Mouse (Mus musculus) heart, embryonic 12.5 days (tissue): Measurements from ENCODE around the gene Vmn1r85. TPM values are rescaled to one million over a fixed set of nuclear protein-coding genes. Genes with fewer than 3 reads are reported as not detected.

Experiments
- ATAC-seq: fragments of 200-750 bp; cut with Nextera tagmentation; 2 replicates; pipeline ENCODE4 v1.8.0; 2017; ENCODE audit warnings: moderate TSS enrichment, moderate library complexity; ENCODE audit not compliant: insufficient number of reproducible peaks, low FRiP score
- H3K27ac ChIP-seq: fragments of 300-500 bp; sonication (generic); 2 replicates; pipeline ENCODE4 v1.5.1; 2016; ENCODE audit warnings: mild to moderate bottlenecking, moderate library complexity; ENCODE audit not compliant: poor library complexity, severe bottlenecking
- H3K27me3 ChIP-seq: fragments of 300-500 bp; sonication (generic); replicated peaks from 2 replicates; pipeline ENCODE4 v1.6.1; 2016; ENCODE audit warnings: mild to moderate bottlenecking, moderate library complexity
- H3K36me3 ChIP-seq: fragments of 300-500 bp; sonication (generic); 2 replicates; pipeline ENCODE4 v1.6.1; 2016; ENCODE audit warnings: mild to moderate bottlenecking, moderate library complexity
- H3K4me1 ChIP-seq: fragments of 300-500 bp; sonication (generic); replicated peaks from 2 replicates; pipeline ENCODE4 v1.6.1; 2016; ENCODE audit warnings: mild to moderate bottlenecking
- H3K4me2 ChIP-seq: fragments of 300-500 bp; sonication (generic); 2 replicates; pipeline ENCODE4 v1.6.1; 2016; ENCODE audit warnings: mild to moderate bottlenecking, moderate library complexity
- H3K4me3 ChIP-seq: fragments of 300-500 bp; sonication (generic); 2 replicates; pipeline ENCODE4 v1.5.1; 2016; ENCODE audit warnings: mild to moderate bottlenecking
- H3K9ac ChIP-seq: fragments of 300-500 bp; sonication (generic); 2 replicates; pipeline ENCODE4 v1.6.1; 2016; ENCODE audit warnings: mild to moderate bottlenecking, moderate library complexity
- H3K9me3 ChIP-seq: fragments of 300-500 bp; sonication (generic); replicated peaks from 2 replicates; pipeline ENCODE4 v1.6.1; 2016; ENCODE audit warnings: mild to moderate bottlenecking, moderate library complexity
- WGBS: fragments of 180-500 bp; shearing (Covaris S2); methylation state at CpG from one replicate; pipeline ENCODE4 v1.1.7; 2016; 5-methylcytosine and 5-hydroxymethylcytosine counted together
- polyA plus RNA-seq: library from polyadenylated mRNA; unstranded; fragments of >200 nt; fragmentation: Nextera tagmentation; extraction: Ambion mirVana; gene quantifications from 2 replicates; pipeline ENCODE4 v1.2.1, GENCODE M21; 2016

Vmn1r85 gene
- polyA plus RNA-seq, 1 experiment from 2014 or later, result not detected

- peak; percentile 94 for ATAC-seq
- Histone ChIP-seq H3K27ac (peak within 1 kb of the TSS; percentile 99), H3K36me3 (peaks cover 21% of the 10 kb centered on the region), H3K4me2 (peak within 1 kb of the TSS; percentile 91), H3K9ac (peak within 1 kb of the TSS; percentile 97), H3K27me3 (peaks cover 19% of the 10 kb centered on the region), H3K4me1 (peaks cover 38% of the 10 kb centered on the region), H3K9me3 (peaks cover 5% of the 10 kb centered on the region; the same call in 1 of the 2 replicates), H3K4me3 (peak within 1 kb of the TSS; percentile 85)
- WGBS, result under 1% methylated on average over 61 of the region's 65 CpGs
Observed at GRCm38 (mm10) chr7:13037901-13038555, 56.9 kb downstream of the Vmn1r85 start, which contains the start of gene Ube2m. TSS of gene Ube2m (minus strand) at chr7:13038275.

DNA sequence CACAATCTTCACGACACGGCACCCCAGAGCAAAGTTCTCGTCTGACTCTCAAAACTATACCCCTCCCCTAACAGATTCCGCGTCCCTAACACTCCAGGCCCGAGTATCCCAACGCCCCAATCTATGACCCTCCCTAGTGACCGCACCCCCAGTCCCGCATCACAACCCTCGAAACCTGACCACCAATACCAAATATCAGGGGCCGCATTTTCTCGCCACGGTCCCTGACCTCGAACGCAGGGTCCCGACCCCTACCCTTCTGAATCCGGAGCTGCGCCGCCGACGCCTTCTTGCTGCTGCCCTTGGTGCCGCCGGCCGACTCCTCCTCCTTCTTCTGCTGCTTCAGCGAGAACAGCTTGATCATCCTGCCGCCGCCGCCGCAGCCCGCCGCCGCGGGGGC is 57.6 kb downstream of the Vmn1r85 start:
- H3K27ac ChIP-seq, result peak overlapping the region; percentile 99
- H3K9ac ChIP-seq, result peak overlapping the region; percentile 97
- H3K36me3 ChIP-seq, result peaks cover 28% of the 10 kb centered on the region
- H3K4me2 ChIP-seq, result peak overlapping the region; percentile 91
- peaks cover 12% of the 10 kb centered on the region for H3K27me3 ChIP-seq
- under 1% methylated on average over 31 of the region's 33 CpGs for WGBS
- H3K4me1 ChIP-seq, result peaks cover 42% of the 10 kb centered on the region
- peak; percentile 12; the same call in 1 of the 2 replicates for ATAC-seq
- no peaks in the 10 kb centered on the region for H3K9me3 ChIP-seq
- peak overlapping the region; percentile 85 for H3K4me3 ChIP-seq

DNA sequence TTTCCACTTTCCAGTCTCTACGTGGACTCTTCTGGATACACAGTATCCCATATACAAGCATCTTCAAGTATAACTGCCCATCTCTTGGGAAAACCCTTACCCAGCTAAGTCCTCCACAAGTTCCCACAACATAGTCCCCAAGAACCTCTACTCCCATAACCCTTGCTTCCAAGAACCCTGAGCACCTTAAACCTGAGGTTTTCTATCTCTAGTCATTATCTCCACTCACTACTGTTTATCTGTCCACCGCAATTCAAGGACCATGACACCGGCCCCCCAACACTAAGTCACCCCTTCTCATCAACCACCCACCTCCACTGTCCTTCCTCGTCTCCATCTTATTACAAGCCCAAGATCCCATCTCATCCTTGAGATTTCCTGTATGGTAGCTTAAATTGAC is 58.2 kb downstream of the Vmn1r85 start:
- Histone ChIP-seq H3K27me3 (peaks cover 7% of the 10 kb centered on the region), H3K4me3 (peak overlapping the region; percentile 85), H3K4me2 (peak overlapping the region; percentile 91), H3K9ac (peak overlapping the region; percentile 97), H3K27ac (peak overlapping the region; percentile 99), H3K4me1 (peaks cover 42% of the 10 kb centered on the region), H3K9me3 (no peaks in the 10 kb centered on the region), H3K36me3 (peaks cover 34% of the 10 kb centered on the region)
- 29% methylated on average over 4 of the region's 4 CpGs for WGBS
- ATAC-seq, result no peak

DNA sequence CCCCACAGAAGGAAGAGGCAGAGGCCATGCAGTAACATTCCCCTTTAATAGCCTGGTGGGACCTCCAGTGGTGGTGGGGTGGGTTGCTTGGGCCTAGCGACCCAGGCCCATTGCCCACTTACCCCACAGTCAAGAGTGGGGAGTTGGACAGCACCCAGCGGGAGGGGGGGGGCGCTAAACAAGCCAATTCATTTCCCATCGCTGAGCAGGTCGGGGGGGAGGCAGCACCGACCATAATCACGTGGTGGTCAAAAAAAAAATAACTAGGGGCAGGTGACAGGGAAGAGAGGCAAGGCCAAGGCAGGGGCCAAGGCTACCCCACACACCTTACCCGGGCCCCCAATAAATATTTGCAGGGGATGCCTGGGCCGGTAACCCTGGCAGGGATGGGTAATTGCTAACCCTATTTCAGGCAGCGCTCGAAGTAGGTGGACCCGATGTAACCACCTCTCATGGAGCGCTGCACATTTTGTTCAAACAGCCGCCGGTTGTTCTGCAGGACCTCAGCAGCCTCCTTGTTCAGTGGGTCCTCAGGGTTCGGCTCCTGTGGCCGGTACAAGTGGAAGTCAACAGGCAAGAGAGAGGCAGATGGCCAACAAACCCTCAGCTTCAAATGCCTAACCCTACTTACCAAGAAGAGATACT is 59.6 kb downstream of the Vmn1r85 start:
- WGBS, result 89% methylated on average over 17 of the region's 17 CpGs
- Histone ChIP-seq H3K36me3 (peaks cover 47% of the 10 kb centered on the region), H3K9me3 (no peaks in the 10 kb centered on the region), H3K4me3 (peak overlapping the region; percentile 65), H3K4me2 (peak overlapping the region; percentile 91), H3K27ac (peak overlapping the region; percentile 85), H3K9ac (0 out of 2 replicates have a peak overlapping the region, but pooled peaks have one; percentile 84), H3K4me1 (peaks cover 42% of the 10 kb centered on the region), H3K27me3 (no peaks in the 10 kb centered on the region)
- no peak for ATAC-seq

GRCm38 (mm10) chr7:13034148-13034977 is 60.6 kb downstream of the Vmn1r85 start, which contains the start of gene Chmp2a:
TSS of gene Chmp2a (minus strand) at chr7:13034807.
- ATAC-seq, result peak; percentile 81
- Histone ChIP-seq H3K9ac (peak within 1 kb of the TSS; percentile 84), H3K4me2 (peak within 1 kb of the TSS; percentile 91), H3K4me1 (peaks cover 41% of the 10 kb centered on the region), H3K27me3 (no peaks in the 10 kb centered on the region), H3K9me3 (no peaks in the 10 kb centered on the region), H3K36me3 (peaks cover 57% of the 10 kb centered on the region), H3K4me3 (peak within 1 kb of the TSS; percentile 65), H3K27ac (peak within 1 kb of the TSS; percentile 85)
- under 1% methylated on average over 45 of the region's 45 CpGs for WGBS

GRCm38 (mm10) chr7:13033451-13034147 is 61.4 kb downstream of the Vmn1r85 start:
- H3K27me3 ChIP-seq, result no peaks in the 10 kb centered on the region
- ATAC-seq, result no peak
- H3K4me2 ChIP-seq, result peak overlapping the region; percentile 85
- H3K36me3 ChIP-seq, result peaks cover 65% of the 10 kb centered on the region
- peaks cover 33% of the 10 kb centered on the region for H3K4me1 ChIP-seq
- 43% methylated on average over 13 of the region's 13 CpGs for WGBS
- H3K27ac ChIP-seq, result peak overlapping the region; percentile 85
- peak overlapping the region; percentile 65 for H3K4me3 ChIP-seq
- H3K9ac ChIP-seq, result peak overlapping the region; percentile 84
- H3K9me3 ChIP-seq, result no peaks in the 10 kb centered on the region

Other genes with a start within 250 kb of the Vmn1r85 start
- gene Zfp128, start 214.0 kb downstream of the Vmn1r85 start, polyA plus RNA-seq, result 3.0 and 3.2 TPM in 2 replicates
- gene Zscan22, start 197.4 kb downstream of the Vmn1r85 start, polyA plus RNA-seq, result 10.9 and 11.3 TPM in 2 replicates
- gene Rps5, start 172.9 kb downstream of the Vmn1r85 start, polyA plus RNA-seq, result 456 and 474 TPM in 2 replicates
- gene Rnf225, start 167.8 kb downstream of the Vmn1r85 start, polyA plus RNA-seq, result 0.95 and 1.1 TPM in 2 replicates
- gene Zfp324, start 129.3 kb downstream of the Vmn1r85 start, polyA plus RNA-seq, result 7.8 and 8.0 TPM in 2 replicates
- 6.4 and 7.2 TPM in 2 replicates for gene Zfp446, start 117.3 kb downstream of the Vmn1r85 start, polyA plus RNA-seq
- 0.22 TPM in 1 of 2 replicates, not detected in the other for gene Slc27a5, start 97.0 kb downstream of the Vmn1r85 start, polyA plus RNA-seq
- gene Trim28, start 96.1 kb downstream of the Vmn1r85 start, polyA plus RNA-seq, result 221 and 228 TPM in 2 replicates
- gene Zbtb45, start 85.1 kb downstream of the Vmn1r85 start, polyA plus RNA-seq, result 16.2 and 18.7 TPM in 2 replicates
- gene Chmp2a, start 60.4 kb downstream of the Vmn1r85 start, polyA plus RNA-seq, result 127 and 131 TPM in 2 replicates
- gene Ube2m, start 56.9 kb downstream of the Vmn1r85 start, polyA plus RNA-seq, result 160 and 170 TPM in 2 replicates
- gene Mzf1, start 40.4 kb downstream of the Vmn1r85 start, polyA plus RNA-seq, result 2.0 and 2.3 TPM in 2 replicates
- gene Vmn1r86, start 24.7 kb upstream of the Vmn1r85 start, polyA plus RNA-seq, result not detected in 2 replicates
- not detected in 2 replicates for gene Vmn1r87, start 45.0 kb upstream of the Vmn1r85 start, polyA plus RNA-seq
- not detected in 2 replicates for gene Vmn1r88, start 64.4 kb upstream of the Vmn1r85 start, polyA plus RNA-seq
- not detected in 2 replicates for gene Vmn1r89, start 117.8 kb upstream of the Vmn1r85 start, polyA plus RNA-seq
- 67.8 and 72.2 TPM in 2 replicates for gene Lig1, start 182.1 kb upstream of the Vmn1r85 start, polyA plus RNA-seq
- gene Zswim9, start 183.5 kb upstream of the Vmn1r85 start, polyA plus RNA-seq, result 8.3 and 8.5 TPM in 2 replicates
- gene Pla2g4c, start 229.5 kb upstream of the Vmn1r85 start, polyA plus RNA-seq, result 0.58 and 0.72 TPM in 2 replicates